Mouse (Mus musculus) stomach, postnatal 0 days (tissue): ENCODE results near the gene Ddx4. TPM values are rescaled to one million over a fixed set of nuclear protein-coding genes. Genes with fewer than 3 reads are reported as not detected.
"Not testable (repeated sequence)": the region's sequence is repeated elsewhere in the genome, so short reads cannot be mapped to it uniquely, and the experiment has no call there.

Experiments used
- ATAC-seq: fragments of 200-750 bp; cut with Nextera tagmentation; 2 replicates; pipeline ENCODE4 v1.8.0; 2017; ENCODE audit not compliant: low FRiP score, low TSS enrichment
- DNase-seq: peaks from one replicate; pipeline ENCODE4 v3.0.0-alpha.2; 2016; ENCODE audit warnings: low spot score
- H3K27ac ChIP-seq: fragments of 300-500 bp; sonication (generic); replicated peaks from 2 replicates; pipeline ENCODE4 v1.5.1; 2014; ENCODE audit warnings: mild to moderate bottlenecking, control low read depth
- H3K27me3 ChIP-seq: fragments of 300-500 bp; sonication (generic); 2 replicates; pipeline ENCODE4 v1.6.1; 2014; ENCODE audit warnings: low read length; ENCODE audit not compliant: control insufficient read depth, insufficient read depth
- H3K36me3 ChIP-seq: fragments of 300-500 bp; sonication (generic); 2 replicates; pipeline ENCODE4 v1.6.1; 2014; ENCODE audit warnings: low read length, mixed read lengths; ENCODE audit not compliant: control insufficient read depth, insufficient read depth
- H3K4me1 ChIP-seq: fragments of 300-500 bp; sonication (generic); replicated peaks from 2 replicates; pipeline ENCODE4 v1.6.1; 2014; ENCODE audit warnings: antibody characterized with exemption; ENCODE audit not compliant: control insufficient read depth, insufficient read depth
- H3K4me2 ChIP-seq: fragments of 300-500 bp; sonication (generic); replicated peaks from 2 replicates; pipeline ENCODE4 v1.6.1; 2014; ENCODE audit warnings: low read depth, mild to moderate bottlenecking, control low read depth, moderate library complexity
- H3K4me3 ChIP-seq: fragments of 300-500 bp; sonication (generic); 2 replicates; pipeline ENCODE4 v1.5.1; 2014; ENCODE audit warnings: low read depth, low read length, control low read depth
- H3K9ac ChIP-seq: fragments of 300-500 bp; sonication (generic); 2 replicates; pipeline ENCODE4 v1.6.1; 2014; ENCODE audit warnings: mild to moderate bottlenecking, low read length, control low read depth, mixed read lengths
- H3K9me3 ChIP-seq: fragments of 300-500 bp; sonication (generic); 2 replicates; pipeline ENCODE4 v1.6.1; 2016; ENCODE audit warnings: low read length; ENCODE audit not compliant: control insufficient read depth
- CTCF ChIP-seq: IDR thresholded peaks from 2 replicates; pipeline ENCODE4 v1.5.1; 2016; ENCODE audit warnings: antibody characterized with exemption, low read depth, mild to moderate bottlenecking, moderate library complexity
- EP300 ChIP-seq: optimal IDR thresholded peaks from 2 replicates; pipeline ENCODE3; 2016; ENCODE audit warnings: antibody characterized with exemption
- WGBS: fragments of 180-500 bp; shearing (Covaris S2); extraction: QIAGEN DNeasy Blood & Tissue Kit; methylation state at CpG from one replicate; pipeline ENCODE4 v1.1.7; 2014; 5-methylcytosine and 5-hydroxymethylcytosine counted together
- polyA plus RNA-seq: library from polyadenylated mRNA; unstranded; fragments of >200 nt; fragmentation: Nextera tagmentation; extraction: Ambion mirVana; gene quantifications from 2 replicates; pipeline ENCODE4 v1.2.1, GENCODE M21; 2015

Ddx4 gene
- polyA plus RNA-seq, 1 experiment from 2014 or later, result 0.04 TPM

DNA sequence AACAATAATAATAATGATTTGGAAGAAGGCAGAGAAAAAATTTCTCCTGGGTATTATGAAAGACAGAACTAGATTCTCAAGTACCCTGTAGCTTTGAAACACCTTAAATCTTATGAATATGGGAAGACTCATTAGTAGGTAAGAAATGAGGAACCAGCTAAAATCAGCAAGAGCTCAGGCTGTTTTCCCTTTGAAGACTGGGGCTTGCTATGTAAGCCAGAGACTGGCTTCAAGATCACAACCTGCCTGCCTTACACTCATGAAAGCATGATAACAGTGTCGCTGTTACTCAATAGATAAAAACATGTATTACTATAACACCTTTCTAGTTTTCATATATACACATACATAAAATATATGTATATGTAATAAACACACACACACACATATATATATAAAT lies 48.4 kb downstream of the Ddx4 start:
- H3K9me3 ChIP-seq, result no peaks in the 10 kb centered on the region
- H3K4me2 ChIP-seq, result no peak overlapping the region
- no peak overlapping the region for H3K9ac ChIP-seq
- no peak for DNase-seq
- no peak for ATAC-seq
- no peak overlapping the region for H3K4me3 ChIP-seq
- TF ChIP-seq CTCF (no peak), EP300 (no peak)
- no peaks in the 10 kb centered on the region for H3K4me1 ChIP-seq
- no peak overlapping the region for H3K27ac ChIP-seq
- no peaks in the 10 kb centered on the region for H3K36me3 ChIP-seq
- 87% methylated on average over 1 of the region's 1 CpGs for WGBS
- H3K27me3 ChIP-seq, result no peaks in the 10 kb centered on the region

GRCm38 (mm10) chr13:112602607-112603006 lies 49.7 kb downstream of the Ddx4 start:
- H3K9me3 ChIP-seq, result no peaks in the 10 kb centered on the region
- WGBS, result 72% methylated on average over 2 of the region's 2 CpGs

DNA sequence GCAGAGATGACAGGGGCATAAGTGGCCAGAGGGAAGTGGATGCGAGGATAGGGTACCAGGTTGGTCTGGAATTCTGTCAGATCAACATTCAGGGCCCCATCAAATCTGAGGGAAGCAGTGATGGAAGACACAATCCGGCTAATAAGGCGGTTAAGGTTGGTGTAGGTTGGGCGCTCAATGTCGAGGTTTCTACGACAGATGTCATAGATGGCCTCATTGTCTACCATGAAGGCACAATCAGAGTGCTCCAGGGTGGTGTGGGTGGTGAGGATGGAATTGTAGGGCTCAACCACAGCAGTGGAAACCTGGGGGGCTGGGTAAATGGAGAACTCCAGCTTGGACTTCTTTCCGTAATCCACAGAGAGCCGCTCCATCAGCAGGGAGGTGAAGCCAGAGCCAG lies 58.0 kb downstream of the Ddx4 start, which contains the start of gene Il31ra:
Gene Il31ra (minus strand): TSS at position 101 of the 400 bp plus-strand sequence.
- 92% methylated on average over 4 of the region's 8 CpGs for WGBS
- not testable (repeated sequence) for H3K9me3 ChIP-seq, H3K9ac ChIP-seq, DNase-seq, H3K27ac ChIP-seq, ATAC-seq, H3K36me3 ChIP-seq, H3K4me2 ChIP-seq, H3K27me3 ChIP-seq, H3K4me3 ChIP-seq, H3K4me1 ChIP-seq

More at GRCm38 (mm10) chr13:112602607-112603006, 49.7 kb downstream of the Ddx4 start:
- TF ChIP-seq EP300 (no peak), CTCF (no peak)
- Histone ChIP-seq H3K4me2 (no peak overlapping the region), H3K36me3 (no peaks in the 10 kb centered on the region), H3K4me3 (no peak overlapping the region), H3K27me3 (no peaks in the 10 kb centered on the region), H3K27ac (no peak overlapping the region), H3K4me1 (no peaks in the 10 kb centered on the region), H3K9ac (no peak overlapping the region)
- DNase-seq, result no peak
- ATAC-seq, result no peak

GRCm38 (mm10) chr13:112590254-112590653 lies 62.0 kb downstream of the Ddx4 start:
- ATAC-seq, result no peak
- Histone ChIP-seq H3K4me1 (no peaks in the 10 kb centered on the region), H3K27ac (no peak overlapping the region), H3K9ac (no peak overlapping the region), H3K4me3 (no peak overlapping the region), H3K9me3 (no peaks in the 10 kb centered on the region), H3K36me3 (no peaks in the 10 kb centered on the region), H3K4me2 (no peak overlapping the region), H3K27me3 (no peaks in the 10 kb centered on the region)
- 37% methylated on average over 2 of the region's 2 CpGs for WGBS
- no peak for DNase-seq
- TF ChIP-seq CTCF (no peak), EP300 (no peak)

DNA sequence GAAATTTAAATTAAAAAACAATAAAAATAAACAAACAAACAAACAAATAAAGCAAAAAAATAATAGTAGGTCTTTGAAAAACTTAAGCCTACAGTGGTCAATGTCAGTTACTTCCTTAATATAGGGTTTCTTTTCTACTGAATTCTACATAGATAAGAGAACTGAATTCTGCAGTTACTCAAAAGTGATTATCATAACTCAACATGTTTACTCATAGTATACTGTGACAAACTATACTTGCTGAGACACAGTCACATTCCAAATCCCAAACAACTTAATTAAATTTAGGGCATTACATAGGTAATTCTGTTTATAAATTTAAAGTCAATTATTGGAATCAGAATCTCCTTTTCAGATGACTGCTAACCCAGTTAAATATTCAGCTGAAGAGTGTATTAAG lies 62.6 kb downstream of the Ddx4 start:
- TF ChIP-seq EP300 (no peak), CTCF (no peak)
- Histone ChIP-seq H3K4me1 (no peaks in the 10 kb centered on the region), H3K9ac (no peak overlapping the region), H3K4me3 (no peak overlapping the region), H3K4me2 (no peak overlapping the region), H3K27ac (no peak overlapping the region), H3K36me3 (no peaks in the 10 kb centered on the region), H3K9me3 (no peaks in the 10 kb centered on the region), H3K27me3 (no peaks in the 10 kb centered on the region)
- no peak for DNase-seq
- no peak for ATAC-seq

DNA sequence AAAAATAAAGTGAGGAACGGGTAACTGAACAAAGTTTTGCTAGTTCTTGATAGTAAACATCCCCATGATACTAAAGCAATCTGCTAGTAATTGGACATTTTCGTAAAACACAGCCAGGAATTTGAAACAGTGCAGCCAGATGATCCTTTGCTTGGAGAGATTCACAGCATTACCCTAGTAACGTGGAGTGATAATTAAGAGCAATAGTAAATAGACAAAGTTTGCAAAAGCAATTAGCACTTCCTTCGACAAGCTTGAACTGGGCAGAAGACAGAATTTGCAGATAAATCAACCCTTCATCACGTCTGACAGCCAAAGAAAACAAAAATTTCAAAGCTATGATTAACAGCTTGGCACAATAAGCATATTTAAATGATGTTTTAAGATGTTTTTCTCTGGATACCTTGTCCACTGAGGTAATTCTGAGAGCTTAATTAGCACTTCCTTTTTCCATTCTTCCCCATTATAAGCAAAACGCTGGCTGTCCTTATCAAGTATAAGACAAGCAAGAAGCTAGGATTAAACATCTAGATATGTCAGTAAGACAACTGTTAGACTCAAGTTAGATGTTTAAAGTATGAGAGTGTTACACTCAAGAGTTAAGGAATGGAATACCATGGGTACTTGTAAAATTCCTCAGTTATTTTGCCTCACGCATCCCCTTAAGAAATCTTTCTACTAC lies 67.6 kb downstream of the Ddx4 start:
- no peak overlapping the region for H3K4me3 ChIP-seq
- H3K36me3 ChIP-seq, result no peaks in the 10 kb centered on the region
- TF ChIP-seq CTCF (no peak), EP300 (no peak)
- no peaks in the 10 kb centered on the region for H3K27me3 ChIP-seq
- H3K9me3 ChIP-seq, result no peaks in the 10 kb centered on the region
- H3K27ac ChIP-seq, result no peak overlapping the region
- no peak for DNase-seq
- no peak overlapping the region for H3K4me2 ChIP-seq
- no peaks in the 10 kb centered on the region; the same call in none of the 2 replicates for H3K4me1 ChIP-seq
- 43% methylated on average over 7 of the region's 7 CpGs for WGBS
- H3K9ac ChIP-seq, result no peak overlapping the region
- no peak for ATAC-seq
